Mouse (Mus musculus): ENCODE results near the gene Gm26897. TPM values are rescaled to one million over a fixed set of nuclear protein-coding genes. Genes with fewer than 3 reads are reported as not detected.

Gm26897 gene
- polyA plus RNA-seq, 1 experiment from 2014 or later: not detected

- Histone ChIP-seq H3K4me2 (ENCODE audit: low read length) (no peak overlapping the region), H3K9ac (ENCODE audit: low read depth, low read length) (no peak overlapping the region), H3K4me3 (replicated peaks; ENCODE audit: low read depth, low read length) (no peak overlapping the region), H3K9me3 (replicated peaks; ENCODE audit: low read length) (no peaks in the 10 kb centered on the region), H3K27me3 (ENCODE audit: insufficient read depth, low read length) (no peaks in the 10 kb centered on the region), H3K36me3 (ENCODE audit: insufficient read depth, low read length) (no peaks in the 10 kb centered on the region), H3K27ac (0 out of 2 replicates have a peak overlapping the region, but pooled peaks have one; percentile 21), H3K4me1 (replicated peaks; ENCODE audit: insufficient read depth, low read length) (peaks cover 4% of the 10 kb centered on the region)
- DNase-seq (ENCODE audit: low spot score) (peak; percentile 32), ATAC-seq (replicated peaks; ENCODE audit: low FRiP score, low read depth) (no peak)
- no peak for TF ChIP-seq CTCF (IDR thresholded peaks at IDR 0.05; ENCODE audit: low read depth)
- 13% methylated on average over 8 of the region's 8 CpGs for WGBS
Measured at GRCm38 (mm10) chr5:111772127-111772526, 38.4 kb downstream of the Gm26897 start.

GRCm38 (mm10) chr5:111772591-111773406 lies 39.1 kb downstream of the Gm26897 start:
- DNase-seq (ENCODE audit: low spot score) (peak; percentile 40), ATAC-seq (replicated peaks; ENCODE audit: low FRiP score, low read depth) (no peak)
- Histone ChIP-seq H3K27me3 (ENCODE audit: insufficient read depth, low read length) (no peaks in the 10 kb centered on the region), H3K4me1 (replicated peaks; ENCODE audit: insufficient read depth, low read length) (peaks cover 4% of the 10 kb centered on the region), H3K36me3 (ENCODE audit: insufficient read depth, low read length) (no peaks in the 10 kb centered on the region), H3K4me3 (replicated peaks; ENCODE audit: low read depth, low read length) (no peak overlapping the region), H3K9me3 (replicated peaks; ENCODE audit: low read length) (no peaks in the 10 kb centered on the region), H3K4me2 (ENCODE audit: low read length) (no peak overlapping the region), H3K9ac (ENCODE audit: low read depth, low read length) (no peak overlapping the region), H3K27ac (no peak overlapping the region; the same call in 1 of the 2 replicates)
- WGBS: 30% methylated on average over 13 of the region's 13 CpGs
- TF ChIP-seq CTCF (IDR thresholded peaks at IDR 0.05; ENCODE audit: low read depth): no peak

GRCm38 (mm10) chr5:111773407-111773733 lies 39.6 kb downstream of the Gm26897 start:
- Histone ChIP-seq H3K36me3 (ENCODE audit: insufficient read depth, low read length) (no peaks in the 10 kb centered on the region), H3K4me1 (replicated peaks; ENCODE audit: insufficient read depth, low read length) (peaks cover 4% of the 10 kb centered on the region), H3K9ac (ENCODE audit: low read depth, low read length) (no peak overlapping the region), H3K4me2 (ENCODE audit: low read length) (no peak overlapping the region), H3K27me3 (ENCODE audit: insufficient read depth, low read length) (no peaks in the 10 kb centered on the region), H3K4me3 (replicated peaks; ENCODE audit: low read depth, low read length) (no peak overlapping the region), H3K27ac (no peak overlapping the region), H3K9me3 (replicated peaks; ENCODE audit: low read length) (no peaks in the 10 kb centered on the region)
- WGBS: 70% methylated on average over 5 of the region's 5 CpGs
- no peak for TF ChIP-seq CTCF (IDR thresholded peaks at IDR 0.05; ENCODE audit: low read depth)
- ATAC-seq (replicated peaks; ENCODE audit: low FRiP score, low read depth) (no peak), DNase-seq (ENCODE audit: low spot score) (no peak)

GRCm38 (mm10) chr5:111776246-111776645 lies 42.5 kb downstream of the Gm26897 start:
- Histone ChIP-seq H3K9ac (ENCODE audit: low read depth, low read length) (no peak overlapping the region), H3K27me3 (ENCODE audit: insufficient read depth, low read length) (no peaks in the 10 kb centered on the region), H3K4me3 (replicated peaks; ENCODE audit: low read depth, low read length) (no peak overlapping the region), H3K36me3 (ENCODE audit: insufficient read depth, low read length) (no peaks in the 10 kb centered on the region), H3K9me3 (replicated peaks; ENCODE audit: low read length) (no peaks in the 10 kb centered on the region), H3K4me1 (replicated peaks; ENCODE audit: insufficient read depth, low read length) (peaks cover 4% of the 10 kb centered on the region), H3K27ac (no peak overlapping the region), H3K4me2 (ENCODE audit: low read length) (no peak overlapping the region)
- DNase-seq (ENCODE audit: low spot score) (no peak), ATAC-seq (replicated peaks; ENCODE audit: low FRiP score, low read depth) (no peak)
- no peak for TF ChIP-seq CTCF (IDR thresholded peaks at IDR 0.05; ENCODE audit: low read depth)
- 77% methylated on average over 6 of the region's 6 CpGs for WGBS

DNA sequence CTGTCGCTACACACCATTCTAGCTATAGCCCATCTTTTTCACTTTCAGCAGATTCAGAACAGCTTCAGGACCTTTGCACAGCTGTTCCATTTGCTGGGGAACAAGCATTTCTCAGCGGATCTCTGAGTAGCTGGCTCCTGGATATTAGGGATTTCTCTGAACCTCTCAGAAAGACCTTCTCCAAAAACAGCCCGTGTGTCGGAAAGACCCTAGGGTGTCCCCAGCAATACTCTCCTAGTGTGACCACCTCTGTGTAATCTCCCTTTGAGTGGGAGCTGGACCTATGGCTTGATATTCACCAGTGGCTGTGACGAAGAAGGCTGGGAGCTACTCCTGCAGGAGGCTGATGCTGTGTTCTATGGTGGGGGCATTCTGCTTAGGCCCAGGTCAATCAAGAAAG lies 44.4 kb downstream of the Gm26897 start:
- H3K9ac ChIP-seq (ENCODE audit: low read depth, low read length): no peak overlapping the region
- H3K4me3 ChIP-seq (replicated peaks; ENCODE audit: low read depth, low read length): no peak overlapping the region
- 58% methylated on average over 5 of the region's 5 CpGs for WGBS
- peak; percentile 62 for DNase-seq (ENCODE audit: low spot score)
- no peak for ATAC-seq (replicated peaks; ENCODE audit: low FRiP score, low read depth)
- no peak for TF ChIP-seq CTCF (IDR thresholded peaks at IDR 0.05; ENCODE audit: low read depth)
- no peaks in the 10 kb centered on the region for H3K4me1 ChIP-seq (replicated peaks; ENCODE audit: insufficient read depth, low read length)
- H3K9me3 ChIP-seq (replicated peaks; ENCODE audit: low read length): no peaks in the 10 kb centered on the region
- H3K27me3 ChIP-seq (ENCODE audit: insufficient read depth, low read length): no peaks in the 10 kb centered on the region
- no peaks in the 10 kb centered on the region for H3K36me3 ChIP-seq (ENCODE audit: insufficient read depth, low read length)
- H3K4me2 ChIP-seq (ENCODE audit: low read length): no peak overlapping the region
- H3K27ac ChIP-seq: no peak overlapping the region

GRCm38 (mm10) chr5:111779776-111780485 lies 46.2 kb downstream of the Gm26897 start:
- TF ChIP-seq CTCF (IDR thresholded peaks at IDR 0.05; ENCODE audit: low read depth): no peak
- no peak for DNase-seq (ENCODE audit: low spot score)
- Histone ChIP-seq H3K27me3 (ENCODE audit: insufficient read depth, low read length) (no peaks in the 10 kb centered on the region), H3K9me3 (replicated peaks; ENCODE audit: low read length) (no peaks in the 10 kb centered on the region), H3K36me3 (ENCODE audit: insufficient read depth, low read length) (no peaks in the 10 kb centered on the region), H3K4me1 (replicated peaks; ENCODE audit: insufficient read depth, low read length) (no peaks in the 10 kb centered on the region), H3K9ac (ENCODE audit: low read depth, low read length) (no peak overlapping the region), H3K4me3 (replicated peaks; ENCODE audit: low read depth, low read length) (no peak overlapping the region), H3K27ac (no peak overlapping the region), H3K4me2 (ENCODE audit: low read length) (no peak overlapping the region)
- ATAC-seq (replicated peaks; ENCODE audit: low FRiP score, low read depth): no peak
- 89% methylated on average over 10 of the region's 10 CpGs for WGBS
